Mouse (Mus musculus): ENCODE data around the gene Wwox. TPM values are rescaled to one million over a fixed set of nuclear protein-coding genes. Genes with fewer than 3 reads are reported as not detected.
A peak's percentile ranks its signal among the peaks of the same experiment; 100 is the strongest.

The Wwox gene
- polyA plus RNA-seq, 1 experiment: 4.7 TPM

- TF ChIP-seq GATA1 (IDR thresholded peaks at IDR 0.05; ENCODE audit: borderline replicate concordance, low read length) (no peak), FLI1 (IDR thresholded peaks at IDR 0.05; ENCODE audit: low read length) (no peak)
- H3K36me3 ChIP-seq (replicated peaks; ENCODE audit: low read length): peaks cover 42% of the 10 kb centered on the region
- H3K4me1 ChIP-seq: peaks cover 5% of the 10 kb centered on the region; the same call in 1 of the 2 replicates
- 0 out of 2 replicates have a peak, but pooled peaks cover 4% of the 10 kb centered on the region for H3K9me3 ChIP-seq
- H3K4me3 ChIP-seq (replicated peaks): no peak overlapping the region
- H3K27me3 ChIP-seq (replicated peaks): no peaks in the 10 kb centered on the region
Measured at GRCm38 (mm10) chr8:114460600-114460999, 21.1 kb downstream of the Wwox start.

DNA sequence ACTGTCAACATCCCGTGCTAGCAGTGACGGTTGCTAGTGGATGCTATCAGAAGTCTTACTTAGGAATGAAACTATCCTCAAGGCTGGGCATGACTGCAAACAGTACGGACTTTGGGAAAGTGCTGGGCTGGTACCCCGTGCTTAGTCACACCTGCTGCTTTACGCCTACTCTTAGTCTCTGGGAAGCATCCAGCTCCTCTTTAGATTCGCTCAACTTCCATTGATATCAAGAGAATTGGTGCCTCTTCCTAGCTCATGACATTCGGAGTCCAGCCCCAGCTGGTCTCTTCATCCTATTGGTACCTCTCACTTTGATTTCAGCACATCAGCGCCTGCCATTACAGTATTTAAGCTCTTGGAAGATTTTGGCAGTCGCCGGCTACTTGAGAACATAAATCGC is 23.1 kb downstream of the Wwox start:
- H3K4me1 ChIP-seq: peaks cover 5% of the 10 kb centered on the region; the same call in 1 of the 2 replicates
- no peaks in the 10 kb centered on the region for H3K27me3 ChIP-seq (replicated peaks)
- peaks cover 48% of the 10 kb centered on the region for H3K36me3 ChIP-seq (replicated peaks; ENCODE audit: low read length)
- TF ChIP-seq GATA1 (IDR thresholded peaks at IDR 0.05; ENCODE audit: borderline replicate concordance, low read length) (no peak), FLI1 (IDR thresholded peaks at IDR 0.05; ENCODE audit: low read length) (no peak)
- H3K9me3 ChIP-seq: 0 out of 2 replicates have a peak, but pooled peaks cover 12% of the 10 kb centered on the region
- H3K4me3 ChIP-seq (replicated peaks): no peak overlapping the region

GRCm38 (mm10) chr8:114463305-114463704 is 23.9 kb downstream of the Wwox start:
- TF ChIP-seq GATA1 (IDR thresholded peaks at IDR 0.05; ENCODE audit: borderline replicate concordance, low read length) (no peak), FLI1 (IDR thresholded peaks at IDR 0.05; ENCODE audit: low read length) (no peak)
- H3K9me3 ChIP-seq: peaks cover 18% of the 10 kb centered on the region
- peaks cover 5% of the 10 kb centered on the region; the same call in 1 of the 2 replicates for H3K4me1 ChIP-seq
- H3K27me3 ChIP-seq (replicated peaks): no peaks in the 10 kb centered on the region
- H3K4me3 ChIP-seq (replicated peaks): peak overlapping the region; percentile 30
- H3K36me3 ChIP-seq (replicated peaks; ENCODE audit: low read length): peaks cover 51% of the 10 kb centered on the region

DNA sequence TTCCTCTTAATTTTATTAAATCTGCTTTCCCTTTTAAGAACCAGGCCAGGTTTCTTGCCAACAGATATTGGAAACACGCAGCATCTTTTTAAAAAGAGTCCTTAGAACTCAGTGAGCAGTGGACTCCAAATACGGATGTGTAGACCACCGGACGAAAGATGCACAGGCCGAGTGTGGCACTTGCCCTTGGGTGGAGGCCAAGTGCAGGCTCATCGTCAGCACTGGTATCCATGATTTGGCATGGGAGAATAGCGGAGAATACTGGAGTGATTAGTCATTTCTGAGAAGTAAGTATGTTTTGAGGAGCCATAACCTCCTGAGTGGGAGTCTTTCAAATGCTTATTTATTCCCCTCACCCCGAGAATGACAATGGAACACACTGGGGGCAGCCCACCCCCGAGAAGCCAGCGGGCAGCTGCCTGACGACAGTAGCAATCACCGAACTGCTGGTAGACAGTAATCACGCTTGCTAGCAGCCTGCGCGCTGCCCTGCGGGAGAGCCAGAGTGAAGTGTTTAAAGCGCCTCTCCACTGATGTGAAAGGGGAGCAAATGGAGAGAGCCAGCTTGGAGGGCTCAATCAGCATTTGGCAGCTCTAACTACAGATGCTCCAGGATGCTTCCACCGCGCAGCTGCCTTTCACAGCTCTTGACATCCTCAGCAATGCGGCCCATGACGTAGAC is 29.2 kb downstream of the Wwox start:
- Histone ChIP-seq H3K9me3 (peaks cover 34% of the 10 kb centered on the region), H3K4me3 (replicated peaks) (no peak overlapping the region), H3K36me3 (replicated peaks; ENCODE audit: low read length) (peaks cover 52% of the 10 kb centered on the region), H3K27me3 (replicated peaks) (no peaks in the 10 kb centered on the region), H3K4me1 (no peaks in the 10 kb centered on the region)
- TF ChIP-seq GATA1 (IDR thresholded peaks at IDR 0.05; ENCODE audit: borderline replicate concordance, low read length): no peak
- TF ChIP-seq FLI1 (IDR thresholded peaks at IDR 0.05; ENCODE audit: low read length): no peak

- peaks cover 35% of the 10 kb centered on the region for H3K9me3 ChIP-seq
- H3K4me1 ChIP-seq: no peaks in the 10 kb centered on the region
- H3K27me3 ChIP-seq (replicated peaks): no peaks in the 10 kb centered on the region
- peaks cover 56% of the 10 kb centered on the region for H3K36me3 ChIP-seq (replicated peaks; ENCODE audit: low read length)
- H3K4me3 ChIP-seq (replicated peaks): no peak overlapping the region
- TF ChIP-seq FLI1 (IDR thresholded peaks at IDR 0.05; ENCODE audit: low read length) (no peak), GATA1 (IDR thresholded peaks at IDR 0.05; ENCODE audit: borderline replicate concordance, low read length) (no peak)
Measured at GRCm38 (mm10) chr8:114469208-114469590, 29.7 kb downstream of the Wwox start.

DNA sequence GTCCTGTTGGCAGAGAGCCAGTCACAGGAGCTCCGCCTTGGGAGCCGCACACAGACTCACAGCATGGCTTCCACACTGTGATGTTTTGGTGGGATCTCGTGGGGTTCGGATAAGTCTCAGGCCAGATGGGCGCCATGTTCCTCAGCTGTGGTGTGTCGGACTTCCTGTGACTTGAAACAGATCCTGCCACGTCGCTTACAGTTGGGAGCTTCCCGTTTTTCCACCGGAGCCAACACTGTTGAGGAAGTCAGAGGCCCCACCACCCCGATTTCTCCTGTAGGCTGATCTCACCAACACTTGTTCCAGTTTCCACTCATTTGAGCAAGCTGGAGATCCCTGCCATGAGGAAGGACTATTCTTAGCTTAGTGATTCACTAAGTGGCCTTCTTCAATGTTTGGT is 34.1 kb downstream of the Wwox start:
- Histone ChIP-seq H3K27me3 (replicated peaks) (no peaks in the 10 kb centered on the region), H3K36me3 (replicated peaks; ENCODE audit: low read length) (peaks cover 41% of the 10 kb centered on the region), H3K4me3 (replicated peaks) (no peak overlapping the region), H3K9me3 (peaks cover 39% of the 10 kb centered on the region), H3K4me1 (peaks cover 4% of the 10 kb centered on the region; the same call in 1 of the 2 replicates)
- no peak for TF ChIP-seq GATA1 (IDR thresholded peaks at IDR 0.05; ENCODE audit: borderline replicate concordance, low read length)
- no peak for TF ChIP-seq FLI1 (IDR thresholded peaks at IDR 0.05; ENCODE audit: low read length)

GRCm38 (mm10) chr8:114476919-114477318 is 37.5 kb downstream of the Wwox start:
- TF ChIP-seq FLI1 (IDR thresholded peaks at IDR 0.05; ENCODE audit: low read length) (no peak), GATA1 (IDR thresholded peaks at IDR 0.05; ENCODE audit: borderline replicate concordance, low read length) (no peak)
- Histone ChIP-seq H3K36me3 (replicated peaks; ENCODE audit: low read length) (peaks cover 21% of the 10 kb centered on the region), H3K27me3 (replicated peaks) (no peaks in the 10 kb centered on the region), H3K4me1 (peaks cover 4% of the 10 kb centered on the region; the same call in 1 of the 2 replicates), H3K4me3 (replicated peaks) (no peak overlapping the region), H3K9me3 (peaks cover 26% of the 10 kb centered on the region)

DNA sequence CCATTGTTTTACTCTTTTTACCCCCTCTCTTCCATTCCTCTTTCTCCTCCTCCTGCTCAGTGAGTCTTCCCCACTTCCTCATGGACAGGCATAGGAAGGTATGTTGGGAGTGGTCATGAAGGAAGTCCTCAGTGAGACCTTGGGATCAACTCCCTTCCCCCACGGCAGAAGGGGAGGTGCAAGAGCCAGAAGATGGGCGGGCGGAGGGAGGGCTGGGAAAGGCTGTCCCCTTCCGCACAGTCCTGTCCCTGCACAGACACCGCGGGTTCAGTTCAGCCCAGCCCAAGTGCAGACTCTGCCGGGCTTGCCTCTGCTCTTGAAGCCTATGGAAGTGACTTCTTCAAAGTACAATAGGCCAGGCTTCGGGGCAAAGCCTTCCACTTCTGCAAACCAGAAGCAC is 38.3 kb downstream of the Wwox start:
- Histone ChIP-seq H3K4me1 (peaks cover 4% of the 10 kb centered on the region; the same call in 1 of the 2 replicates), H3K27me3 (replicated peaks) (no peaks in the 10 kb centered on the region), H3K9me3 (peaks cover 26% of the 10 kb centered on the region), H3K36me3 (replicated peaks; ENCODE audit: low read length) (peaks cover 20% of the 10 kb centered on the region), H3K4me3 (replicated peaks) (no peak overlapping the region)
- TF ChIP-seq GATA1 (IDR thresholded peaks at IDR 0.05; ENCODE audit: borderline replicate concordance, low read length): no peak
- no peak for TF ChIP-seq FLI1 (IDR thresholded peaks at IDR 0.05; ENCODE audit: low read length)

GRCm38 (mm10) chr8:114479749-114480148 is 40.3 kb downstream of the Wwox start:
- no peak for TF ChIP-seq FLI1 (IDR thresholded peaks at IDR 0.05; ENCODE audit: low read length)
- no peak for TF ChIP-seq GATA1 (IDR thresholded peaks at IDR 0.05; ENCODE audit: borderline replicate concordance, low read length)
- no peaks in the 10 kb centered on the region for H3K27me3 ChIP-seq (replicated peaks)
- H3K4me3 ChIP-seq (replicated peaks): no peak overlapping the region
- H3K9me3 ChIP-seq: peaks cover 18% of the 10 kb centered on the region
- peaks cover 4% of the 10 kb centered on the region; the same call in 1 of the 2 replicates for H3K4me1 ChIP-seq
- peaks cover 5% of the 10 kb centered on the region for H3K36me3 ChIP-seq (replicated peaks; ENCODE audit: low read length)

DNA sequence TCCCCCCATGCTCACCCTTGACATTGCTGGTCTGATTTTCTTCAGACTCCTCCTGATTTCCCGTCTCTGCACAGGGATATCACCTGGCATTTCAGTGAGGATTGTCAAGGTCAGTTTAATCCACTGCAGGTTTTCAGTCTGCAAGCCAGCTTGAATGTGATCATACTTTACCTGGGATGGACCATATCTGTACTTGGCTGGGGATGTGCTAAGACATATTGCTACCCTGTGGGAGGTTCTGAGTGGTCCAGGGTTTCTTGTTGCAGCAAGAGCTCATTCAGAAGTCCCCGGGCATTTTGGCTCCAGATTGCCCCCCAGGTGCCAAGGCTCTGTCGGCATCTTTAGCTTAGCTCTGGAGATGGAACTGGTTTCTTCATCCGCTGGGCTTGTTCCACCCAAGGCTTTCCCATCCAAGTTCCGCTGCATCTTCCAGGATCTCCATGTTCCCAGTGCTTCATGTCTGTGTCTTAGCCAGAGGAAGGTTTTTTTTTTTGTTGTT is 52.3 kb downstream of the Wwox start:
- no peak overlapping the region for H3K4me3 ChIP-seq (replicated peaks)
- H3K27me3 ChIP-seq (replicated peaks): no peaks in the 10 kb centered on the region
- no peaks in the 10 kb centered on the region for H3K9me3 ChIP-seq
- peaks cover 20% of the 10 kb centered on the region for H3K36me3 ChIP-seq (replicated peaks; ENCODE audit: low read length)
- TF ChIP-seq GATA1 (IDR thresholded peaks at IDR 0.05; ENCODE audit: borderline replicate concordance, low read length): no peak
- TF ChIP-seq FLI1 (IDR thresholded peaks at IDR 0.05; ENCODE audit: low read length): no peak
- H3K4me1 ChIP-seq: no peaks in the 10 kb centered on the region

Data from megakaryocyte, embryonic 14.5 days (primary cell).